Mouse (Mus musculus): ENCODE measurements around the gene Hs6st1.

DNA sequence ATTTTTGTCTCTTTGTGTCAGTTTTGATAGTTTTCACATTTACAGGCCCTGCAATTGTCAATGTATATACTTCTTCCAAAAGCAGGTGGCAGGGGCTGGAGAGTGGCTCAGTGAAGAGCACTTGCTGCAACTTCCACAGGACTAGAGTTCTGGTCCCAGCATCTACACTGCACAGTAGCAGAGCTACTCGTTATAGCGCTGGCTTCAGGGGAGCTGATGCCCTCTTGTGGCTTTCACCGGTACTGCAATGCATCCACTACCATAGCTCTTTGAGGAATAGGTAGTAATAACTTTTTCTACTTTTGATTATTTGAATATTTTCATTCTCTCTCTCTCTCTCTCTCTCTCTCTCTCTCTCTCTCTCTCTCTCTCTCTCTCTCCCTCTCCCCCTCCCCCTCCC is 66.4 kb downstream of the Hs6st1 start:
- TF ChIP-seq MAFK (IDR thresholded peaks at IDR 0.05; ENCODE audit: insufficient read depth, low read depth, low read length) (no peak), ZC3H11A (IDR thresholded peaks at IDR 0.05; ENCODE audit: borderline replicate concordance, low read depth, low read length) (peak; percentile 93)

All from ES-E14 (cell line).